Mouse (Mus musculus) NIH3T3 (cell line): Measurements from ENCODE around the gene Akap6.
A peak's percentile ranks its signal among the peaks of the same experiment; 100 is the strongest.

Experiments
- DNase-seq: peaks from one replicate; pipeline ENCODE4 v3.0.0-alpha.2; 2012; ENCODE audit warnings: low read depth

Gene Akap6

GRCm38 (mm10) chr12:53146460-53147050, 447.4 kb downstream of the Akap6 start:
- DNase-seq: peak; percentile 87

GRCm38 (mm10) chr12:53147696-53148095, 448.5 kb downstream of the Akap6 start:
- DNase-seq: no peak

- DNase-seq: no peak
These were observed 469.2 kb downstream of the Akap6 start for GRCm38 (mm10) chr12:53168189-53169003.

DNA sequence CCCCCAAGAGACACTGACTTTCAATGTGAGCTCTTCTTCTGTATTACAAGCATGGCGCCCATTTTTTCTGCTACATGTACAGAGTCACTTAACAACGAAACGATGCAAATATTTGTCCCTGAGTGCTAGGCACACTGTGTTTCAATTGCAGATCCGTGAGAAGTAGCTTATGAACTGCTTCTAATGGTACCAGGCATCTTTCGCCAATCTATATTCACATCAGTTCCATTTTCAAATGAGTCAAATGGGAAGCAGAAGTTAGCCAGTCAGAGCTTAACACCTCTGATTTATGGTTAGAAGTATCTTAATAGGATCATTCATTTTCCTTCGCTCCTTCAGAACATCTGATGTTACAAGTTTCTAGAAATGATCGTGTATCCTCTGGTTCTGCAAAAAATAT, 492.3 kb downstream of the Akap6 start:
- DNase-seq: no peak

- DNase-seq: no peak
These were observed 494.5 kb downstream of the Akap6 start for GRCm38 (mm10) chr12:53193664-53194063.
